Mouse (Mus musculus): ENCODE data around the gene Ldb2.

The Ldb2 gene

DNA sequence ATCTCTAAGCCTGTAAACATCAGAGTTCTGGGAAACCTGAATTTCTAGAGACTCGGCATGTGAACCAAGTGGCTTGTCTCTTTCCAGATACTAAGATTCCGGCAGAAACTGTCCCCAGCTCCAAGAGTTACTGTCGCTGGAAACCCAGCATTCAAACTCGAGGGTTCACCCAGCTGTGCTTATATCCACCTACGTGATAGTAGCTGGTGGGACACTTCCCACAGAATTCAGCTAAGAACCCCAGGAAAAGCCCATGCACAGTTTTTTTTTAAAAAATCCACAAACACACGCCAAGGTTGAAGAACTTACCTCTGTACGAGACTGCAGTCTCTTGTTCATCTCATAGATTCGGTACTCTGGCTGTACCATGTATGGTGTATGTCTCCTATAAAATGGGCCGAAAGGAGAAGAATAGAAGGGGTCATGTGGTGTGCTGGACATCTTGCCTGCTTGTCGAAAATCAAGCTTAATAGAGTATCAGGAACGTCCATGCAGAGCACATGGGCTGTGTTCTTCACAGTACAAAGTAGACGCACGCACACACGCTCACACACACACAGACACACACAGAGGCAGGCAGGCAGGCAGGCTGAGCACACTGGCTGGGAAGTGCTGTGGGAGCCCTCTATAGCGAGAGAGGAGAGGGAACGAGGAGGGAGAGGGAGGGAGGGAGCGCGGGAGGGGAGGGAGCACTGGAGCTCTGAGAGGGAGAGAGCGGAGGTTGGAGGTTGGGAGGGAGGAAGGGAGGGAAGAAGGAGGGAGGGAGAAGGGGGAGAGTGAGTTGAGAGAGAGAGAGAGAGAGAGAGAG is at the start of gene Ldb2:
Gene Ldb2 (minus strand): TSS at position 628 of the 808 bp plus-strand sequence.
- no peak for DNase-seq

GRCm38 (mm10) chr5:44831287-44831686 is 31.8 kb upstream of the Ldb2 start:
- no peak for DNase-seq

- DNase-seq: peak; percentile 14
These were observed 16.0 kb upstream of the Ldb2 start for GRCm38 (mm10) chr5:44815506-44815905.

- DNase-seq: no peak
These were observed 6.5 kb upstream of the Ldb2 start for GRCm38 (mm10) chr5:44805960-44806359.

DNA sequence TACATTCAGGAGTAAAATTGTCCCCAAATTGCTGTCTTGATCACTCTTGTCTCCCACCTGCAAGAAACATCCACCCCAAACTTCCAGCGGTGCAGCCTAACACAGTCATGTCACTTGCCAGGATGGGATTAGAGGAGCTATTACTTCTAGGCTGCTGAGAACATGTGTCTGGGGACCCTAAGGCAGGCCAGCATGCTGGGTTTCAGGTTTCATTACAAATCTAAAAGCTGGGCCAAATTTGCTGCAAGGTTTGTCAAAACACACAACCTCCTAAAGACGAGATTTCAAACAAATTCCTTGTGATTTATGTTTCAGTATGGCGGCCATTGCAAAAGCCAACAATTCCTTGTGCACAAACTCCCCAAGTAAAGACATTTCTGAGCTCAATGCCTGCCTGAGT is 1.6 kb upstream of the Ldb2 start:
- DNase-seq: no peak

DNA sequence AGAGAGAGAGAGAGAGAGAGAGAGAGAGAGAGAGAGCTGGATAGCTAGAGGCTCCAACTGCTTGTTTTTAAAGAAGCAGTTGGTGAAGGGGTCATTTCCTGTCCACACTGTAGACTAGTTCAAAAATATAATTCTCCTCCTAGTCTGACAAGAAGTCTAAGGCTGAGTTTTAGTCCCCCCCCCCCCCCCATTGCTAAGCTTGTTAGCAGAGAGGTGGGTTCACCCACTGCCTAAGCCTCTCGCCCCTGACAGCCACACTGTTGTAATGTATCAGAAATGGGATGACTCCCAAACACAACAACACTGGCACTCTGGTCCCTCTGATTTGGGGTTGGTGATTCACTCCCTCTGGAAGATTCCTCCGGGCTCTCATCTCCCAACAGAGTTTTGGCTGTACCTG is 381 bp upstream of the Ldb2 start:
- DNase-seq: no peak

DNA sequence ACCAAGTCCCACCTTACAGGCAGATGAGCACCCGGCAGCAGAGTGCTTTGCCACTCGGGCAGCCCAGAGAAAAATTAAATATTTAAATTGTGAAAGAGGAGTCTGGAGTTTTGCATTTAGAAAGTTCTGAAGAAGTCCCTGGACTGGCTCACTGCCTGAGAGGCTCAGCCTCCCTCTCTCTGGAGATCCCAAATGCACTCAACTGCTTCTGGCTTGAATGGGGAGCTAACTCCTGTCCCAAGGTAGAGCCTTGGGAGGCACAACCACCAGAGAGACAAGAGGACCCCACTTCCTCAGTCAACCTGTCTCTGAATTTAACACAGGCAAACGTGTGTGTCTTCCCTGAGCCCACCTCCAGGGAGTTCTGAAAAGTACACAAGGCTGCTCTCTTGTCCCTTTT is 987 bp downstream of the Ldb2 start:
- DNase-seq: no peak

- no peak for DNase-seq
These were observed 1.4 kb downstream of the Ldb2 start for GRCm38 (mm10) chr5:44798056-44798455.

- DNase-seq: no peak
These were observed 14.9 kb downstream of the Ldb2 start for GRCm38 (mm10) chr5:44784591-44784990.

DNA sequence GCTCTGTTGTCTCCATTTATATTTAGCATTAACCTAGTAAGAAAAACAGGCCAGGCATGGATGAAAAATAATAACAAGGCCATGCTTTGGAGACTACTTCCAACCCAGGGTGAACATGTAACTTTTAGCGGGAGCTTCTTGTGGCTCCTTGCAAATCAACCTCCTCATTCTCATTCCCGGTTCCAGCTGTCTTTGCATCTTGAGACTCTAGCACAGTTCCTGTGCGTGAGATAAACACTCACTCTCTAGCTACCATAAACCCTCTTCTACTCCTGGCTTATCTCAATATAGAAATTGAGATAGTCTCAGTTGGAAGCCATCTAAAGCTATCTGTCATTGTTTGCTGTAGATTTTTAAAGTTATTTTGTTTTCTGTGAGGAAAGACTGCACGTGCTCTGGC is 20.1 kb downstream of the Ldb2 start:
- no peak for DNase-seq

GRCm38 (mm10) chr5:44768472-44768871 is 31.0 kb downstream of the Ldb2 start:
- DNase-seq: no peak

DNA sequence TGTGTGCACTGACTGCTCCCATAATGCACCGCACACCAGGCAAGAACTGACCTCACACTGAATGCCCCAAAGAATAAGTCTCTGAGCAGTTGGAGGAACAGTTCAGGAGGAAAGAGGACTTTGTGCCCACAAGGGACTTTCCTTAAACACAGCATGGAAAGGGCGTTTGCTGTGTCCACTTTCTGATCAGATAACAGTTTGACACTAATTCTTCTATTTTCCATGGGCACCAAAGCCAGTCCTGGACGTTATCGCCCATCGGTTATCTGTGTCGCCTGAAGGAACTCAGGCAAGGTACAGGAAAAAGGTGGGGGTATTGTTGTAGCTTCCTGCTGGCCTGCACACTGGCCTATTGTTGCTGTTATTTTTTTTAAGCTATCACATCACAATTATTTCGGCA is 34.6 kb downstream of the Ldb2 start:
- no peak for DNase-seq

- DNase-seq: no peak
These were observed 40.3 kb downstream of the Ldb2 start for GRCm38 (mm10) chr5:44759178-44759577.

GRCm38 (mm10) chr5:44754156-44754910 is 45.1 kb downstream of the Ldb2 start:
- no peak for DNase-seq

- no peak for DNase-seq
These were observed 53.8 kb downstream of the Ldb2 start for GRCm38 (mm10) chr5:44745706-44746105.

DNA sequence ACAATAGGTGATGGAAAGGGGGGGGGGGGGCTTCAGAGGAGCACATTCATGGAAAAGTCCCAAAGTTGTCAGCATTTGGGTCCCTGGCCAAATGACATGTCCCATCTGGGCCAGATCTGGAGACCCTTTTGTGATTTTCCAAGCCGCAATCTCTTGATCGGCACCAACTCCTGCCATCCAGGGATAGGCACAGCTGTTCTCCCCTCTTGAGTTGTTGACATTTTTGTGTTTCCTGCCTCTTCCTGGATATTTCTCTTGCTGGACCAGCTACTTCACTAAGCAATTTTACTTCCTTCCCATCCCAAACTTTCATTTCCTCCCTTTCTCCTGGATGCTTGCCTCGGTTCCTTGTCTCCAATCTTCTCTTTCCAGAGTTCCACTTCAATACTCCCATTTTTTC is 63.1 kb downstream of the Ldb2 start:
- no peak for DNase-seq

DNA sequence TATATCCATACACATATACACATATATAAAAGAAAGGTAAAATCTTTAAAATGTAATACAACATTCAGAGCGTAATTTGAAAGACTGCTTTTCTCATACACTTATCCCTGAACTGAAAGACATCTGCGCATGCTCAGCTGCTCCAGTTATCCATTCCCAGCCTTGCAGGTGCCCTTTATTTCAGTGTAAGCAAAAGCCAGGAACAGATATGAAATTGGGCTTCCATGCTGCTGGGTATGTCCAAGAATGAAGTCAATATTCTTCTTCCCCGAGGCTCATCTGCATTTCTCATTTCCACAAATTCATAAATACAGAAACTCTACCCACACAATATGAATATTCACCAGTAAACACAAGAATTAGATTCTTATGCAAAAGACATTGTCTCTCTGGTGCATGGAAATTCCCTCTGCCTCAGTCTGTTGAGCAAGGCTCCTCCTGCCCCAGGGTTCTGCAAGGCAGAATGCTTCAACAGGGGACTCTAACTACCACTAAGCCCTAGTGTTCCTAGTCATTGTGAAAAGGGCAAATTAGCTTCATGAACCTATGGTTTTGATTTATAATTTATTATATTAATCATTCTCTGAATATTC is 65.3 kb downstream of the Ldb2 start:
- no peak for DNase-seq

- DNase-seq: no peak
These were observed 69.7 kb downstream of the Ldb2 start for GRCm38 (mm10) chr5:44729646-44730310.

DNA sequence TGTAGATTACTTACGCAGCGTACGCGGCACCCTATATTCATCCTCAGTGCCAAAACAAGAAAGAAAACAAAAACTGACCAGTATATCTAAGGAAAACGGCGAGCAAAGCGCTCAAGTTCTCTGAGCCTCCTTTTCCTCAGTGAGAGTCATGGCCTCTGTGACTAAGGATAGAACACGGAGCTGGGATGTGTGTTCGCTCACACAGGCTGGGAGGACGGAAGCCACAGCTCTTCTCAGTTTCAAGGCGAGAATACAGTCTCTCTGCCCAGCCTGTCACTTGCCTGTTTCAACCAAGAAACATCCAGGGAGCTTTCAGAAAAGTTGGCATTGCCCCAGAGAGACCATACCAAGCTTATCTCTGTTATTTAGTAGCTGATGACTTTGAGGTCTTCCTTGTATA is 71.5 kb downstream of the Ldb2 start:
- no peak for DNase-seq

DNA sequence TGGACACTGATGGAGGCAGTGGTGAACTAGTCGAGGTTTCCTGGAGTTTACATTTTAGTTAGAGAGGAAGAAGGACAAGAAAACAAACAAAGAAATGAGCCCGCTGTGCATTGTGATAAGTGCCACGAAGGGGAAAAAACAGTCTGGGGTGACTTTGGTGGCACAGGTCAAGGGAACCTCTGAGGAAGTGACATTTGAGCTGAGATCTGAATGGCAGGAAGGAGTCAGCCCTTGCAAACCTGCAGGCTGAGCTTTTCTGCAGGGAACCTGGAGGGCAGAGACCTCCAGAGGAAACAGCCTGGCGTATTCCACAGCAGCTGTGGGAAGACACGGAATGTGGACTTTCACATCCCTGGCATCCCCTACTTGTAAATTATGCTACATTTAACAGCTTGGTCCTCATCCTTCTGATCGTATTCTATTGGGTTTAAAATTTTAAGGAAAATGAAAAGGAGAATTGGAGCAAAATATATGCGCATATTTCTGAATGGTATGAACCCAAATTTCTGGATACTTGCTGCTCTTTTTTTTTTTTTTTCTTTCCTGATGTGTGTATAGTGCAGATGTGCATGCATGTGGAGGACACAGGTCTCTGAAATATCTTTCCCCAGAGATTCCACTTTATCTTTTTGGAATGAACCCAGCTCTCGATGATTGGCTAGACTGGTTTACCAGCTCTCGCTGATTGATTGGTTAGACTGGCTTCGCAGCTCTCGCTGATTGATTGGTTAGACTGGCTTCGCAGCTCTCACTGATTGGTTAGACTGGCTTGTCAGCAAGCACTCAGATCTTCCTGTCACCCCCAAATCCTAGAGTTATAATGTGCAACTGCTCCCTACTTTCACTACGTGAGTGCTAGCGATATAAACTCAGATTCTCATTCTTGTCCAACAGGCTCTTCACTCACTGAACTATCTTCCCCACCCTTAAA is 72.7 kb downstream of the Ldb2 start:
- no peak for DNase-seq

DNA sequence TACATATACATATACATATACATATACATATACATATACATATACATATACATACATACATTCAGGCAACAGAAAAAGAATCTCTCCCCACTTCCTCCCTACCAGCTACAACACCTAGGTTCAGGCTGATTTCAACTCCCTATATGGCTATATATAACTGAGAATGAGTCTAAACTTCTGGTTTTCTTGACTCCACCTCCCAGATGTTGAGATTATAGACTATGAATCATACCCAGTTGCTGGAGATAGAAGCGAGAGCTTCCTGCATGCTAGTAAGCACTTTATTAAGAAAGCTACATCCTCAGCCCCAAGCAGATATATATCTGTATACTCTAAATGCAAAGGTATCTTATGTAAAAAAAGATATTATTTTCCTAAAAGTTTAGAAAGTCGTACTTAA is 74.0 kb downstream of the Ldb2 start:
- no peak for DNase-seq

DNA sequence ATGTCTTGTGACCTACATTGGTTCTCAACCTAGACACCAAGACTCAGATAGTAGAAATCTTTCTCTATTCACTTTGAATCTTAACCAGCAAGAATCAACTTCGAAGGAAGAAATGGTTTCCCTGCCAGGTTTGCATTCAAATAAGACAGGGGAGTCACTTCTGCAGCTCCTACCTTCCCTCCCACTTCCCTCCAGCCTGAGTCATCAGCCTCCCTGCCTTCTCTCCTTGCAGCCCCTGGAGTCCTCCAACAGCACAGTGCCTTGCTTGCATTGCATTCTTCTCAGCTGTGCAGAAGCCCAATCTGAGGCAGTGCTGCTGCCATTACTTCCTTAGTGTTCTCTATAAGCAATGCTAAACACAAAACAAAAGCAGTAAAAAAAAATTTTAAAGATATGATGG is 79.6 kb downstream of the Ldb2 start:
- DNase-seq: no peak

All from cerebellum, adult 9-10 months (tissue).